Mouse (Mus musculus): ENCODE results near the gene Mdga1. TPM values are rescaled to one million over a fixed set of nuclear protein-coding genes. Genes with fewer than 3 reads are reported as not detected.

Mdga1 gene
- total RNA-seq, 2 experiments from 2014 or later, result 58.1 to 60.2 TPM

- intact Hi-C loops (cut with DNase I), result no loop called here
- DNase-seq (ENCODE audit: extremely low spot score in 1 of 2, low spot score in 2 of 2), result peak in 1 of 2 experiments; percentile 86
Measured at GRCm38 (mm10) chr17:29985534-29985933, 15.6 kb upstream of the Mdga1 start.

- intact Hi-C loops (cut with DNase I), result no loop called here
- no peak for DNase-seq (ENCODE audit: extremely low spot score in 1 of 2, low spot score in 2 of 2)
Measured at GRCm38 (mm10) chr17:29984931-29985330, 15.0 kb upstream of the Mdga1 start.

- no peak for DNase-seq (ENCODE audit: extremely low spot score in 1 of 2, low spot score in 2 of 2)
- intact Hi-C loops (cut with DNase I), result no loop called here
Measured at GRCm38 (mm10) chr17:29983190-29983589, 13.3 kb upstream of the Mdga1 start.

- DNase-seq (ENCODE audit: extremely low spot score in 1 of 2, low spot score in 2 of 2), result no peak
- intact Hi-C loops (cut with DNase I), result no loop called here
Measured at GRCm38 (mm10) chr17:29981568-29981967, 11.7 kb upstream of the Mdga1 start.

GRCm38 (mm10) chr17:29979841-29980240 is 10.0 kb upstream of the Mdga1 start:
- intact Hi-C loops (cut with DNase I), result loop anchor here (5.0 to 10.0 kb wide), 2 partner anchors 42 to 475 kb away; no protein-coding TSS in a partner anchor
- no peak for DNase-seq (ENCODE audit: extremely low spot score in 1 of 2, low spot score in 2 of 2)

GRCm38 (mm10) chr17:29979020-29979419 is 9.1 kb upstream of the Mdga1 start:
- DNase-seq (ENCODE audit: extremely low spot score in 1 of 2, low spot score in 2 of 2), result no peak
- intact Hi-C loops (cut with DNase I), result loop anchor here (5.0 to 10.0 kb wide), 2 partner anchors 43 to 476 kb away; no protein-coding TSS in a partner anchor

GRCm38 (mm10) chr17:29975731-29976130 is 5.8 kb upstream of the Mdga1 start:
- DNase-seq (ENCODE audit: extremely low spot score in 1 of 2, low spot score in 2 of 2), result peak; percentile 73 to 91
- intact Hi-C loops (cut with DNase I), result loop anchor here (2.0 to 10.0 kb wide), 3 partner anchors 47 to 479 kb away; no protein-coding TSS in a partner anchor

- no peak for DNase-seq (ENCODE audit: extremely low spot score in 1 of 2, low spot score in 2 of 2)
- intact Hi-C loops (cut with DNase I), result loop anchor here (10.0 kb wide), 1 partner anchor 482 kb away; no protein-coding TSS in a partner anchor
Measured at GRCm38 (mm10) chr17:29973226-29973625, 3.3 kb upstream of the Mdga1 start.

GRCm38 (mm10) chr17:29971761-29972432 is 2.0 kb upstream of the Mdga1 start:
- DNase-seq (ENCODE audit: extremely low spot score in 1 of 2, low spot score in 2 of 2), result no peak
- intact Hi-C loops (cut with DNase I), result loop anchor here (10.0 kb wide), 1 partner anchor 483 kb away; no protein-coding TSS in a partner anchor

GRCm38 (mm10) chr17:29965506-29965905 is 4.4 kb downstream of the Mdga1 start:
- no peak for DNase-seq (ENCODE audit: extremely low spot score in 1 of 2, low spot score in 2 of 2)
- intact Hi-C loops (cut with DNase I), result no loop called here

GRCm38 (mm10) chr17:29963730-29964259 is 6.1 kb downstream of the Mdga1 start:
- DNase-seq (ENCODE audit: extremely low spot score in 1 of 2, low spot score in 2 of 2), result peak in 1 of 2 experiments; percentile 54

GRCm38 (mm10) chr17:29955880-29956279 is 14.0 kb downstream of the Mdga1 start:
- no peak for DNase-seq (ENCODE audit: extremely low spot score in 1 of 2, low spot score in 2 of 2)
- intact Hi-C loops (cut with DNase I), result no loop called here

More at GRCm38 (mm10) chr17:29963730-29964259, 6.1 kb downstream of the Mdga1 start:
- intact Hi-C loops (cut with DNase I), result no loop called here

GRCm38 (mm10) chr17:29954316-29954715 is 15.6 kb downstream of the Mdga1 start:
- intact Hi-C loops (cut with DNase I), result no loop called here
- no peak for DNase-seq (ENCODE audit: extremely low spot score in 1 of 2, low spot score in 2 of 2)

GRCm38 (mm10) chr17:29951100-29951499 is 18.8 kb downstream of the Mdga1 start:
- DNase-seq (ENCODE audit: extremely low spot score in 1 of 2, low spot score in 2 of 2), result no peak
- intact Hi-C loops (cut with DNase I), result no loop called here

- intact Hi-C loops (cut with DNase I), result no loop called here
- DNase-seq (ENCODE audit: extremely low spot score in 1 of 2, low spot score in 2 of 2), result no peak
Measured at GRCm38 (mm10) chr17:29950574-29950973, 19.3 kb downstream of the Mdga1 start.

GRCm38 (mm10) chr17:29947271-29947714 is 22.6 kb downstream of the Mdga1 start:
- intact Hi-C loops (cut with DNase I), result no loop called here

GRCm38 (mm10) chr17:29944376-29944775 is 25.5 kb downstream of the Mdga1 start:
- no peak for DNase-seq (ENCODE audit: extremely low spot score in 1 of 2, low spot score in 2 of 2)
- intact Hi-C loops (cut with DNase I), result no loop called here

More at GRCm38 (mm10) chr17:29947271-29947714, 22.6 kb downstream of the Mdga1 start:
- no peak for DNase-seq (ENCODE audit: extremely low spot score in 1 of 2, low spot score in 2 of 2)

GRCm38 (mm10) chr17:29939011-29939410 is 30.9 kb downstream of the Mdga1 start:
- no peak for DNase-seq (ENCODE audit: extremely low spot score in 1 of 2, low spot score in 2 of 2)
- intact Hi-C loops (cut with DNase I), result no loop called here

GRCm38 (mm10) chr17:29937350-29937781 is 32.5 kb downstream of the Mdga1 start:
- peak in 1 of 2 experiments; percentile 39 for DNase-seq (ENCODE audit: extremely low spot score in 1 of 2, low spot score in 2 of 2)
- intact Hi-C loops (cut with DNase I), result no loop called here

Data from left cerebral cortex, postnatal 10 days (tissue).